Mouse (Mus musculus): ENCODE results near the gene Bmp10. TPM values are rescaled to one million over a fixed set of nuclear protein-coding genes. Genes with fewer than 3 reads are reported as not detected.
"Not testable (repeated sequence)": the region's sequence is repeated elsewhere in the genome, so short reads cannot be mapped to it uniquely, and the experiment has no call there.

The Bmp10 gene
- total RNA-seq, 2 experiments from 2014 or later, result not detected

DNA sequence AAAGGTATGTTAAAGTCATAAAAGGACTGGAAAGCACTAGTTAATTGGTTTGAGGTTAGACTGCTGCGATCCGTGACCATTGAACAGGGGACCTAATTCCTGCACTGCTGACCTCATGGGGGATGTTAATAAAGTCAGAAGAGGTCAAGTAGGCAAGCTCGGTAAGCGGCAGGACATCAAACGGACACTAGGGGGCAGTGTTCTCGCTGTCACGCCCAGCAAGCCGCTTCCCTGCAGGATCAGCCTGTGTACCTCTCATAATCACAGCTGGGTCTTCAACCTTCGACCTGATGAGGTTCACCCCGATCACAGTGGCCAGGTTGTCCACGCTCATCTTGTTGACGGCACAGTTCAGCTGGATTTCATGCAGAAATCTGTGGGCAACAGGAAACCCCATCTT is 37.4 kb downstream of the Bmp10 start:
- peak; percentile 76 for DNase-seq

DNA sequence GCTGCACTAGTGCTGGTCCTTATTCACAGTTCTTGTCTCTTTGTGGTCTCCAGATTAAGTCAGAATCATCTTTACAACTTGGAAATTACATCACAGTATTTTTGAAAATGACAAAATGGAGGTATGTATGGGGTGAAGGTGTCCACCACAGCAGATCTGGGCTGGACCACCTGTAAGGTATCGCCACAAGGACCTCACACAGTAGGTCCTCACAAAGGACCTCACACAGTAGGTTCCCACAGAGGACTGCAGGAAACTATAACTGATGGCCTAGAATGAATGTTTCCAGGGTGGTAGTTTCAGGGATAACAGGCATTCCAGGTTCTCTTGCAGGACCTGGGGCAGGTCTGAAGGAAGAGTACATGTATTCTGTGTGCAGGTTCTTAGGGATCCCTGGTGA is 38.6 kb downstream of the Bmp10 start:
- Histone ChIP-seq H3K4me3 (no peak overlapping the region), H3K27ac (no peak overlapping the region)
- intact Hi-C loops (cut with DNase I), result loop anchor here (2.0 kb wide), 2 partner anchors 45 to 203 kb away; no protein-coding TSS in a partner anchor
- no peak for DNase-seq
- no peak for TF ChIP-seq CTCF (IDR thresholded peaks at IDR 0.05)

More for the DNA sequence above, 37.4 kb downstream of the Bmp10 start:
- intact Hi-C loops (cut with DNase I), result loop anchor here (2.0 kb wide), 2 partner anchors 47 to 205 kb away; no protein-coding TSS in a partner anchor
- Histone ChIP-seq H3K27ac (no peak overlapping the region), H3K4me3 (no peak overlapping the region)
- TF ChIP-seq CTCF (IDR thresholded peaks at IDR 0.05), result peak; percentile 95

DNA sequence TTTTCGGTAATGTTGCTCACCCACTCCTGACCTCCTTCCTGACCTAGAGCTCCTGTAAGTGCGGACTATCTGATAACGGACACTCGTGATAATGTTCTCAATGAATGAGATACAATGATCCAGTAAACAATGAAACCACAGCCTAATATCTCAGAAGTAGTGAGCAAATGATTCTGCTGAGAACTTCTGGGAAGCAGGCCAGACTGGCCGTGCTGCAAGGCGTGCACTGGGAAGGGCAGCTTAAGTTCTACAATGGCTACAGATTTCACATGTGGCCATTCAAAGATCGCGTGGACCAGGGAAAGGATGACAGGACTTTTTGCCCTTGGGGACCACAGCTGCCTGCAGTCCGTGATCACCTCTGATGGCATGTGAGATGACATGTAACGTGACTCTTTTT is 39.6 kb downstream of the Bmp10 start:
- no peak for TF ChIP-seq CTCF (IDR thresholded peaks at IDR 0.05)
- intact Hi-C loops (cut with DNase I), result no loop called here
- Histone ChIP-seq H3K4me3 (no peak overlapping the region), H3K27ac (no peak overlapping the region)
- DNase-seq, result peak; percentile 34

DNA sequence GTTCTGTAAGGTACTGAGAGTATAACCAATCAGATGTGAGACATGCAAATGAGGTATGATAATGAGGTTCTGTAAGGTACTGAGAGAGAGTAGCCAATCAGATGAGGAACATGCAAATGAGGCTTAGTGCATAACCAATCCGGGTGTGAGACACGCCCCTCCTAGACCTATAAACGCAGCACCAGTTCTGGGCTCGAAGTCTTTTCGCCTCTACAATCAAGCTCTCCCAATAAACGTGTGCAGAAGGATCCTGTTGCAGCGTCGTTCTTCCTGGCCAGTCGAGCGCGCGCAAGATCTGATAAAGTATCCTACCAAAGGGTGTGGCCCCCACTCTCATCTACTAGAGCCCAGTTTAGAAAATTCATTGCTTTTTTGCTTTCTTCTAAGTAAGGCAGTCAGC is 41.3 kb downstream of the Bmp10 start:
- DNase-seq; intact Hi-C loops (cut with DNase I); H3K4me3 ChIP-seq; H3K27ac ChIP-seq: not testable (repeated sequence)

DNA sequence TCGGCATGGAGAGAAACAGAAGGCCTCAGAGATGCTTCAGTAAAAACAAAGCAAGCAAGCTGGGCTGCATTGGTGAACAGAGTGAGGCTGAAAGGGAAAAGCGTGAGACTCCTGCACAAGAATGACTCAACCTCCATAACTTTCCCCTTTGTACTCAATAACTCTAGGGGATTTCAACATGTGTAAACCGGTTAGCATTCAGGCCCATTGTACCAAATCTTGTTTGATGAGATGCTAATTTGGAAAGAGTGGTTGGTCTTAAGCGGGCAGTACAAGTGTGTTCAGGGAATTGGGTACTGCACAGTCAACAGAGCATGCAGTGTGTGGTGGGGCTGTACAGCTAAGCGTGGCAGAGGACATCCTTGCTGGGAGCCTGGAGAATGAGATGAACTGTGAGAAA is 46.4 kb downstream of the Bmp10 start:
- intact Hi-C loops (cut with DNase I), result no loop called here
- Histone ChIP-seq H3K4me3 (no peak overlapping the region), H3K27ac (no peak overlapping the region)
- no peak for DNase-seq
- TF ChIP-seq CTCF (IDR thresholded peaks at IDR 0.05), result no peak

DNA sequence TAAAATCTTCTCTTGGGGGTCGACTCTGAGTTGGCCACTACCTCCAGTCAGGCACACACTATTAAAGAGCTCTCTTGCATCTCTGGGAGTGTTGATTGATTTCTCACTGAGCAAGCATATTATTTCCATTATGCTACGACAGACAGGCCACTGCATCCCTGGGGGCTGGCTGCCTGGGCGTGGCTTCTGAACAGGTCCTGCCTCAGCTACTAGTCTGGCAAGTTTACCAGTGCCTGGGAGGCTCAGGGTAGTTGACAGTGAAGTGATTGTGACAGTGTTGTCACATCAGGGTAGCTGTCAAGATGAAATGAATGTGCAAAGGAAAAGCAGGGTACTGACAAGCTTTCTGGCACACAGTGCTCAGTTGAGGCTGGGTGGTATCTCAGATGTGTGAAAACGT is 50.1 kb downstream of the Bmp10 start:
- no peak for DNase-seq
- TF ChIP-seq CTCF (IDR thresholded peaks at IDR 0.05), result no peak
- H3K27ac ChIP-seq, result no peak overlapping the region
- H3K4me3 ChIP-seq, result no peak overlapping the region
- intact Hi-C loops (cut with DNase I), result no loop called here

DNA sequence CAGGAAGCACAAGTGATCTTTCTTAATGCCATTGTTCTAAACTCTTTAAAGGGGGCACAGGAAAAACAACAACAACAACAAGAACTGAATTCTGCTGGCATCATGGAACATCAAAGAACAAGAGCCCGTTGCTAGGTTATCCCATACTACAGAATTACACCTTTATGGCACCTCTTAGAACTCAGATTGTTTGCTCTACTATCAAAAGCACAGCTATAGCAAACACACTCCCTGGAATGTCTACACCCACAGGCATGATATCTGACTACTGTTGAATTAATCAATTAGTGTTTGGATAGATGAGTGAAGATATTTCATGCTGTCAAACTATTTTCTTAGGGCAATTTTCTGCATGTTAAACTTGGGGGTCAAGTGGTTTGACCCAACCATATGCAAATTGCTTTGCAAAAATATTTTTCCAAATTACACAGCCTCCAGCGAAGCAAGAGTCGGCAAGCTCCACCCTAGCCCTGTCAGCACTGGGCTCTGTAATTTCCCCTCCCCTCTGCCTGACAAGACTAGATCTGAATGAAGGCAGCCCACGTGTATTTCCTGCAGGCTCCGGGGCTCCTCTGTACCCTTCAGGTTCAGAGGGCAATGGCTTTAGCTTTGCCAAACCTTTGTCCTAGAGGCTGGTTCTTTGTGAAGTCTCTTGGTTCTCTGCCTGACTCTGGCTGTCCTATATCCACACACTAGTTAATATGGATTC is 50.7 kb downstream of the Bmp10 start:
- Histone ChIP-seq H3K4me3 (no peak overlapping the region), H3K27ac (no peak overlapping the region)
- intact Hi-C loops (cut with DNase I), result no loop called here
- no peak for DNase-seq
- no peak for TF ChIP-seq CTCF (IDR thresholded peaks at IDR 0.05)

DNA sequence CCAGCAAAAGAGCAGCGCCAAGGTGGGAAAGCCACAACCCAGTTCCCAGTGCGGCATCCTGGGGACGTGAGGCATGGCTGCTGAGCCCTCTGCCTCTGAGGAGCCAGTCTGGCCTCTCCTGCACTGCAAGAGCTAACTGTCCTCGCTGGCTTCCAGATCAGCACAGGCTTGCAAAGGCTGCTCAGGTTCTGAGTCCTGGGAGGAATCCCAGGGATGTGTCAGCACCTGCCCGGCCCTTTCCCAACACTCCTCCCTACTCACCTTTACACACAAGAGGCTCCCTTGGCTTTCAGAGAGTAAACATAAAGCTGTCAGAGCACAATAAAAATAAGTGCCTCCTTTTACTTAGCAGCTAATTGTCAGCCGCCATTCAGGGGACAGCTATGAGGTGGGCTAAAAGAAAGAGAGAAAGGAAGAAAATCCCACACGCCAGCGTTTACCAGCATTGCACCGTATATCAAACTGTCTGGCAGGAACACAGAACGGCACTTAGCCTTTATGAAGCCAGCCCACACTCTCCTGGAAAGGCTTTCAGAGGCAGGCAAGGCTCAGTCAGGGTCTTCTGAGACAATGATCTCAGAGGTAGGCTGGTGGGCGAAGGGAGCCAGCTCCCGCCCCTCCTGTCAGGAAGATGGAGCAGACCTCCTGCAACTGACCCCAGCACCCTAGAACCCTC is 54.6 kb downstream of the Bmp10 start:
- H3K27ac ChIP-seq, result no peak overlapping the region
- no peak for DNase-seq
- no peak overlapping the region for H3K4me3 ChIP-seq
- no peak for TF ChIP-seq CTCF (IDR thresholded peaks at IDR 0.05)
- intact Hi-C loops (cut with DNase I), result no loop called here

DNA sequence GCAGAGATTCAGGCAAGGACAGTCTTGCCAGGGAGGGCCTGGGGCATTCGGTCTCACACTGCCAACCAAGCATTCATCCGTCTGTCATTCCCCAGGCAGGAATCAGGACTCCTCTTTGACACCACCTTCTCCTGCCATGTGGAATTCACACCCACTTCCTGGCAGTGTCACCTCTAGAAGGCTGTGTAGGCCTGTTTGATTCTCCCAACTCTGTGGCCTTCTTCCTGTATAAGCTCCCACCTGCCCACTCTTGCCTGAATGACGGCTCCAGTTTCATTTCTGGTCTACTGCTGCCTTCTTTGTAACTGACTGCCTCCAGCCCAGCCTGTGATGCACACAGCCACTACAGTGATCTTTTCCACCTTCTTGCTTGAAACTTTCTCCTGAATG is 55.1 kb downstream of the Bmp10 start:
- intact Hi-C loops (cut with DNase I), result no loop called here
- no peak for DNase-seq
- TF ChIP-seq CTCF (IDR thresholded peaks at IDR 0.05), result no peak
- Histone ChIP-seq H3K4me3 (no peak overlapping the region), H3K27ac (no peak overlapping the region)

DNA sequence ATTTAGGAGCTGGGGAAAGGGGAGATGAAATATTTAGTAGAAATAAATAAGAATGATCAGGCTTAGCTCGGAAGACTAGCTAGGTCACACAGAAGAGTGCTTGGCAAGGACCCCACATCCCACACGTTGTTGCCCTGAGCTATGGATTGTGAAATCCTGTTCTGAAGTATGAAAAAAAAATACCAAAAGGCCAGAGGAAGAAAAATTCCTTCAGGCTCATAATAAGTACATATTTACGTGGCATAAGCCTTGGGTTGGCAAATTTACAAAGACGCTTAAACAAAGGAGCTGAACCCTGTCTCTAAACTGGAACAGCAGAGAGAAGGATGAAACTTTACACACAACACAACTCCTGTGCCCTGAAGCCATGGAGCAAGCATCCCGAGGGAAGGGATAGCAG is 56.0 kb downstream of the Bmp10 start:
- no peak overlapping the region for H3K27ac ChIP-seq
- no peak overlapping the region for H3K4me3 ChIP-seq
- DNase-seq, result no peak
- TF ChIP-seq CTCF (IDR thresholded peaks at IDR 0.05), result no peak
- intact Hi-C loops (cut with DNase I), result no loop called here

Other genes with a start within 250 kb of the Bmp10 start
- 10 to 100 TPM in 1 of 2 experiments, 1 to 10 TPM in 1; 6.2 to 15.9 TPM for gene Antxr1, start 93.2 kb upstream of the Bmp10 start, total RNA-seq (2021)
- not detected for gene Gkn1, start 78.1 kb upstream of the Bmp10 start, total RNA-seq (2021)
- not detected for gene Gkn2, start 55.6 kb upstream of the Bmp10 start, total RNA-seq (2021)
- 1 to 10 TPM; 1.0 to 1.2 TPM for gene Gkn3, start 40.1 kb upstream of the Bmp10 start, total RNA-seq (2021)
- 1 to 10 TPM in 1 of 2 experiments, under 1 TPM in 1; 0.69 to 1.3 TPM for gene Arhgap25, start 104.3 kb downstream of the Bmp10 start, total RNA-seq (2021)
- 1 to 10 TPM; 2.1 to 2.7 TPM for gene Prokr1, start 161.7 kb downstream of the Bmp10 start, total RNA-seq (2021)
- gene Aplf, start 243.2 kb downstream of the Bmp10 start, total RNA-seq (2021), result 1 to 10 TPM; 2.0 to 2.7 TPM